Mouse (Mus musculus): ENCODE results near the gene Rasl2-9. TPM values are rescaled to one million over a fixed set of nuclear protein-coding genes. Genes with fewer than 3 reads are reported as not detected.

The Rasl2-9 gene
- polyA plus RNA-seq, 1 experiment from 2014 or later = not detected

DNA sequence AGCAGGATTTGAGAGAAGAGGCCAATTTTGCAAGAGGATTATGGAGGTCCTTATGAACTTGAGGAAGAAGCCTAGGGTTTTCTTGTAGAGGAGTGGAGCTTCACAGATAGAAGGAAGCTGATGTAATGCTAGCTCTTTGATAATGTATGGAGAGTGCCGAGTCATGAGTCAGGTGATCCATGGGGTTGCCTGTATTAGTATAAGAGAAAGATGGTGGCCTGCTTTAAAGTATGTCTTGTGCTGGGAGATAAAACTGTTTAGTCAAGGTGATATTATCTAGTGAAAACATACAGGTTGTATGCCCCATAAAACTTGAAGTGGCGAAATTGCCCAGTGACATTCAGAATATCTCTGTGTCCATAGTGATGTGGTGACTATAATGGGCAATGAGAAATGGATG is 48.8 kb downstream of the Rasl2-9 start:
- no peak overlapping the region for H3K4me2 ChIP-seq (ENCODE audit: low read depth)
- no peak for DNase-seq (ENCODE audit: low spot score)
- no peak for ATAC-seq (ENCODE audit: insufficient read depth, low FRiP score, low TSS enrichment)
- H3K4me1 ChIP-seq (ENCODE audit: control insufficient read depth, insufficient read depth, low read length) = peaks cover 12% of the 10 kb centered on the region; the same call in 1 of the 2 replicates
- WGBS = 86% methylated on average over 2 of the region's 2 CpGs
- no peak overlapping the region for H3K9ac ChIP-seq (ENCODE audit: low read length)
- peaks cover 24% of the 10 kb centered on the region for H3K36me3 ChIP-seq (ENCODE audit: control insufficient read depth, insufficient read depth, low read length)
- no peaks in the 10 kb centered on the region for H3K27me3 ChIP-seq (ENCODE audit: control insufficient read depth, insufficient read depth, low read length)
- H3K27ac ChIP-seq (ENCODE audit: low read depth, low read length) = no peak overlapping the region
- H3K9me3 ChIP-seq (ENCODE audit: control insufficient read depth, low read length) = no peaks in the 10 kb centered on the region
- no peak overlapping the region for H3K4me3 ChIP-seq (ENCODE audit: low read depth, low read length)

DNA sequence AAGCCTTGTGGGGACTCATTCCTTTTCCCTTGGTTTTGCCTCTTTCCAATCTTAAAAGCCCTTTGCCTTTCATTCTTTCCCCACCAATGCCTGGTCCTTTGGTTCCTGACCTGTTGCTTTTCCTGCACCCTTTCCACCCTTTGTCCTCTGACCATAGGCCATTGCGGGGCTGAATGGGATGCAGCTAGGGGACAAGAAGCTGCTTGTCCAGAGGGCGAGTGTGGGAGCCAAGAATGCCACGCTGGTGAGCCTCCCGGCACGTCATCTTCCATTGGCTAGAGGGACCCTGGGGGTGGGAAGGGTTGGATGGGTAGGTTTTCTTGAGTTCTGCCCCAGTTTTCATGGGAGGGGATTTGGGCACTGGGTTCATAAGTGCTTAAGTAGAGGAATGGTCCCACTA is 50.8 kb downstream of the Rasl2-9 start:
- H3K9ac ChIP-seq (ENCODE audit: low read length) = no peak overlapping the region
- ATAC-seq (ENCODE audit: insufficient read depth, low FRiP score, low TSS enrichment) (no peak), DNase-seq (ENCODE audit: low spot score) (no peak)
- H3K4me2 ChIP-seq (ENCODE audit: low read depth) = no peak overlapping the region
- no peaks in the 10 kb centered on the region for H3K9me3 ChIP-seq (ENCODE audit: control insufficient read depth, low read length)
- H3K27me3 ChIP-seq (ENCODE audit: control insufficient read depth, insufficient read depth, low read length) = no peaks in the 10 kb centered on the region
- no peak overlapping the region for H3K4me3 ChIP-seq (ENCODE audit: low read depth, low read length)
- WGBS = 95% methylated on average over 5 of the region's 5 CpGs
- 0 out of 2 replicates have a peak, but pooled peaks cover 2% of the 10 kb centered on the region for H3K4me1 ChIP-seq (ENCODE audit: control insufficient read depth, insufficient read depth, low read length)
- H3K36me3 ChIP-seq (ENCODE audit: control insufficient read depth, insufficient read depth, low read length) = peaks cover 28% of the 10 kb centered on the region
- H3K27ac ChIP-seq (ENCODE audit: low read depth, low read length) = no peak overlapping the region

Small RNA genes within 50 kb of the gene (microRNA-seq; reads per million reads assigned to microRNA genes)
- gene Gm26217 = not detected

Other genes with a start within 250 kb of the Rasl2-9 start
- gene Isoc2a, start 248.8 kb downstream of the Rasl2-9 start, polyA plus RNA-seq (2014; fragmentation: Nextera tagmentation; extraction: Ambion mirVana) = 0.49 and 0.82 TPM in 2 replicates
- gene Gm36210, start 219.4 kb downstream of the Rasl2-9 start, polyA plus RNA-seq (2014; fragmentation: Nextera tagmentation; extraction: Ambion mirVana) = 0.29 TPM in 1 of 2 replicates, not detected in the other
- 3.5 and 3.8 TPM in 2 replicates for gene Zfp628, start 210.7 kb downstream of the Rasl2-9 start, polyA plus RNA-seq (2014; fragmentation: Nextera tagmentation; extraction: Ambion mirVana)
- gene Nat14, start 203.9 kb downstream of the Rasl2-9 start, polyA plus RNA-seq (2014; fragmentation: Nextera tagmentation; extraction: Ambion mirVana) = 6.4 and 7.1 TPM in 2 replicates
- 2.8 and 3.3 TPM in 2 replicates for gene Ssc5d, start 200.2 kb downstream of the Rasl2-9 start, polyA plus RNA-seq (2014; fragmentation: Nextera tagmentation; extraction: Ambion mirVana)
- gene Sbk2, start 161.5 kb downstream of the Rasl2-9 start, polyA plus RNA-seq (2014; fragmentation: Nextera tagmentation; extraction: Ambion mirVana) = not detected in 2 replicates
- 0.09 TPM in 1 of 2 replicates, not detected in the other for gene Sbk3, start 154.8 kb downstream of the Rasl2-9 start, polyA plus RNA-seq (2014; fragmentation: Nextera tagmentation; extraction: Ambion mirVana)
- gene Zfp579, start 129.8 kb downstream of the Rasl2-9 start, polyA plus RNA-seq (2014; fragmentation: Nextera tagmentation; extraction: Ambion mirVana) = 41.6 and 47.8 TPM in 2 replicates
- 7.8 and 10.1 TPM in 2 replicates for gene Zfp524, start 111.5 kb downstream of the Rasl2-9 start, polyA plus RNA-seq (2014; fragmentation: Nextera tagmentation; extraction: Ambion mirVana)
- 50.2 and 50.6 TPM in 2 replicates for gene Fiz1, start 111.3 kb downstream of the Rasl2-9 start, polyA plus RNA-seq (2014; fragmentation: Nextera tagmentation; extraction: Ambion mirVana)
- 0.36 and 1.1 TPM in 2 replicates for gene Gm44973, start 110.5 kb downstream of the Rasl2-9 start, polyA plus RNA-seq (2014; fragmentation: Nextera tagmentation; extraction: Ambion mirVana)
- 5.5 and 5.6 TPM in 2 replicates for gene Zfp865, start 105.6 kb downstream of the Rasl2-9 start, polyA plus RNA-seq (2014; fragmentation: Nextera tagmentation; extraction: Ambion mirVana)
- gene Ccdc106, start 105.4 kb downstream of the Rasl2-9 start, polyA plus RNA-seq (2014; fragmentation: Nextera tagmentation; extraction: Ambion mirVana) = 6.4 and 8.3 TPM in 2 replicates
- gene 4632433K11Rik, start 91.8 kb downstream of the Rasl2-9 start, polyA plus RNA-seq (2014; fragmentation: Nextera tagmentation; extraction: Ambion mirVana) = 0.50 TPM in 1 of 2 replicates, not detected in the other
- gene Zfp784, start 87.5 kb downstream of the Rasl2-9 start, polyA plus RNA-seq (2014; fragmentation: Nextera tagmentation; extraction: Ambion mirVana) = 2.7 and 3.2 TPM in 2 replicates
- gene Zfp580, start 74.4 kb downstream of the Rasl2-9 start, polyA plus RNA-seq (2014; fragmentation: Nextera tagmentation; extraction: Ambion mirVana) = 42.3 and 48.9 TPM in 2 replicates
- 167 and 186 TPM in 2 replicates for gene U2af2, start 63.8 kb downstream of the Rasl2-9 start, polyA plus RNA-seq (2014; fragmentation: Nextera tagmentation; extraction: Ambion mirVana)
- gene Epn1, start 45.7 kb downstream of the Rasl2-9 start, polyA plus RNA-seq (2014; fragmentation: Nextera tagmentation; extraction: Ambion mirVana) = 64.8 and 67.4 TPM in 2 replicates
- not detected in 2 replicates for gene Rfpl4, start 9.0 kb downstream of the Rasl2-9 start, polyA plus RNA-seq (2014; fragmentation: Nextera tagmentation; extraction: Ambion mirVana)
- gene Vmn1r55, start 23.7 kb upstream of the Rasl2-9 start, polyA plus RNA-seq (2014; fragmentation: Nextera tagmentation; extraction: Ambion mirVana) = not detected in 2 replicates
- not detected in 2 replicates for gene Vmn1r56, start 70.8 kb upstream of the Rasl2-9 start, polyA plus RNA-seq (2014; fragmentation: Nextera tagmentation; extraction: Ambion mirVana)
- gene Vmn1r57, start 92.5 kb upstream of the Rasl2-9 start, polyA plus RNA-seq (2014; fragmentation: Nextera tagmentation; extraction: Ambion mirVana) = not detected in 2 replicates
- not detected in 2 replicates for gene Gm5065, start 224.6 kb upstream of the Rasl2-9 start, polyA plus RNA-seq (2014; fragmentation: Nextera tagmentation; extraction: Ambion mirVana)
- not detected in 2 replicates for gene Nlrp2, start 225.1 kb upstream of the Rasl2-9 start, polyA plus RNA-seq (2014; fragmentation: Nextera tagmentation; extraction: Ambion mirVana)